Mouse (Mus musculus): ENCODE results near the gene Ppargc1a. TPM values are rescaled to one million over a fixed set of nuclear protein-coding genes. Genes with fewer than 3 reads are reported as not detected.

Ppargc1a gene
- polyA plus RNA-seq, 1 experiment from 2014 or later: 2.7 TPM

DNA sequence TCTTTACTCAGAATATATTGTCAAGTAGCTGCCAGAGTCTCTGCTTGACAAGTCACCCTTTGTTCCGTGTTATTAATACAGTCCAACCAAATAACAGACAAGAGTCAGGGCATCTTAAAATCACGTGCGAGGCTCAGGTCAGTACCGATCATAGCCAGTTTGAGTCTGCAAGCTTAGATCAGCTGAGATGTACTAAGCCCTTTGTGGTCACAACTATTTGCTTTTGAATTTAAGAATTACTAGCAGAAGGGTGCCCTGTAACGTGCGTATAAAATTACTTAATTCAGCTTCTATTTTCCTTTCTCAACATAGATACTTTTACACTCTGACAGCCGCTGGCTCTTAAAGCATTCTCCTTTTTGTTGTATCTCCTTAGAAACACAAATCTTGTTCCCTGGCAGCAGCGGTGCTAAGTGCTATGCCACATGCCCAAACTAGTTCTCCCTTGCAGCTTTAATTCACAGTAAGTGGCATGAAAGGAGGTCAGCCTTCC lies 718 bp upstream of the Ppargc1a start:
- Histone ChIP-seq H3K4me2 (ENCODE audit: low read depth, low read length) (no peak overlapping the region), H3K9ac (replicated peaks; ENCODE audit: low read length) (no peak overlapping the region), H3K9me3 (replicated peaks; ENCODE audit: control insufficient read depth, low read length) (no peaks in the 10 kb centered on the region), H3K4me1 (ENCODE audit: control insufficient read depth, insufficient read depth, low read length) (no peaks in the 10 kb centered on the region), H3K27ac (replicated peaks; ENCODE audit: low read depth, low read length) (no peak overlapping the region), H3K27me3 (ENCODE audit: control insufficient read depth, insufficient read depth, low read length) (no peaks in the 10 kb centered on the region), H3K36me3 (replicated peaks; ENCODE audit: control insufficient read depth, insufficient read depth, low read depth, low read length) (no peaks in the 10 kb centered on the region), H3K4me3 (ENCODE audit: low read depth, low read length) (no peak overlapping the region)
- 57% methylated on average over 8 of the region's 8 CpGs for WGBS
- peak; percentile 26 for DNase-seq (ENCODE audit: low spot score)
- ATAC-seq (replicated peaks; ENCODE audit: insufficient number of reproducible peaks, low FRiP score, low TSS enrichment, low read depth): no peak; the same call in 1 of the 2 replicates

DNA sequence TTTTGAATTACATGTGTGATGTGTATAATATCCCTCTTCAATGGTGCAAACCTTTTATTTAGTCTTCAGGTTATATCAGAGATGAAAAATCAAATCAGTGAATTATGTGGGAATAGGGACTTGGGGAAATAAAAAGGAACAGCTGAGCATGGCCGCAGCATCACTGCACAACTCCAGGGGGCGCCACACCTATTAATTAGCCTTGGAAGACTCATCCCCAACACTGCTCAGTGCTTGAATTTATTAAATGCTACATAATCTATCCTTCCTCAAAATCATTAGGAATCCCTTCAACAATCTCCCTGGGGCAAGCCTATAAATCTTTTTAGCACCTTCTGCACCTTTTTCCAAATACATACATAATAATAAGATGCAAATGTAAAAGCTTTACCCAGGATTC lies 1.9 kb downstream of the Ppargc1a start:
- Histone ChIP-seq H3K36me3 (replicated peaks; ENCODE audit: control insufficient read depth, insufficient read depth, low read depth, low read length) (no peaks in the 10 kb centered on the region), H3K9me3 (replicated peaks; ENCODE audit: control insufficient read depth, low read length) (no peaks in the 10 kb centered on the region), H3K4me1 (ENCODE audit: control insufficient read depth, insufficient read depth, low read length) (no peaks in the 10 kb centered on the region), H3K9ac (replicated peaks; ENCODE audit: low read length) (no peak overlapping the region), H3K27ac (replicated peaks; ENCODE audit: low read depth, low read length) (no peak overlapping the region), H3K4me3 (ENCODE audit: low read depth, low read length) (no peak overlapping the region), H3K4me2 (ENCODE audit: low read depth, low read length) (no peak overlapping the region), H3K27me3 (ENCODE audit: control insufficient read depth, insufficient read depth, low read length) (no peaks in the 10 kb centered on the region)
- no peak for DNase-seq (ENCODE audit: low spot score)
- 65% methylated on average over 2 of the region's 2 CpGs for WGBS
- no peak for ATAC-seq (replicated peaks; ENCODE audit: insufficient number of reproducible peaks, low FRiP score, low TSS enrichment, low read depth)

DNA sequence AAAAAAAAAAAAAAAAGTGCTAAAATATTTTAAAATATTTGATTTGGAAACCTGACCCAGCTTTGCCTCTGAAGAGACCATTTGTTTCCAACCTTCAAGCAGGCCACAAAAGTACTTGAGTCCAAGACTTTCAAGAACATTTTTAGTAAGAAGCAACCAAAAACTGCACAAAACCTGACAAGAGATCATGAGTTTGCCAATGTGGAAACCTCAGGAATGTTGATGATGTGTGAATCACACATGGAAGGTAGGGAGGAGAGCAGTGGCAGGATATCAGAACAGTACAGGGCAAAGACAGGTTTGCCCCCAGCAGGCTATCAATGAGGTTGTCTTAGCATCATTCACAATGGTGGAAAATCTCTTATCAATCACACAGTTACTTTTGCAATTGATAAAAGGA lies 2.5 kb downstream of the Ppargc1a start:
- no peaks in the 10 kb centered on the region for H3K27me3 ChIP-seq (ENCODE audit: control insufficient read depth, insufficient read depth, low read length)
- no peak for ATAC-seq (replicated peaks; ENCODE audit: insufficient number of reproducible peaks, low FRiP score, low TSS enrichment, low read depth)

DNA sequence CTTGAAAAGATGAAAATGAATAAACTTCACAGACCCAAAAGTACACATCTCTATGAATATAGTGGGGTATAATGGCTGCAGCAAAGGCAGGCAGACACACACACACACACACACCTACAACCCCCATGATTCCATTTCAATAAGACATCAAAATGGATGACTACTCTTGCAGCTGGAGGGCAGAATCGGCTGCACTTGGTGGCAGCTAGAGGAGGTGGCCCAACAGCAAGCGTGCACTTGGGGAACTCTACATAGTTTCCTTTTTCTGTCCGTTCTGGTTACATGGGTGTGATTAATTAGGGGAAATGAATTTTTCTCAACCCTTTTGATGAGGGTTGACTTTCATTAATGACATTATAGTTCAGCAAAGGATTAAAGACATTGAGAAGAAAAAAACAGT lies 4.0 kb downstream of the Ppargc1a start:
- Histone ChIP-seq H3K4me1 (ENCODE audit: control insufficient read depth, insufficient read depth, low read length) (no peaks in the 10 kb centered on the region), H3K4me3 (ENCODE audit: low read depth, low read length) (no peak overlapping the region), H3K27ac (replicated peaks; ENCODE audit: low read depth, low read length) (no peak overlapping the region), H3K27me3 (ENCODE audit: control insufficient read depth, insufficient read depth, low read length) (no peaks in the 10 kb centered on the region), H3K9me3 (replicated peaks; ENCODE audit: control insufficient read depth, low read length) (no peaks in the 10 kb centered on the region), H3K36me3 (replicated peaks; ENCODE audit: control insufficient read depth, insufficient read depth, low read depth, low read length) (no peaks in the 10 kb centered on the region), H3K9ac (replicated peaks; ENCODE audit: low read length) (no peak overlapping the region), H3K4me2 (ENCODE audit: low read depth, low read length) (no peak overlapping the region)
- DNase-seq (ENCODE audit: low spot score) (no peak), ATAC-seq (replicated peaks; ENCODE audit: insufficient number of reproducible peaks, low FRiP score, low TSS enrichment, low read depth) (no peak)
- 79% methylated on average over 3 of the region's 3 CpGs for WGBS

More for the DNA sequence above, 2.5 kb downstream of the Ppargc1a start:
- H3K4me3 ChIP-seq (ENCODE audit: low read depth, low read length): no peak overlapping the region
- no peaks in the 10 kb centered on the region for H3K36me3 ChIP-seq (replicated peaks; ENCODE audit: control insufficient read depth, insufficient read depth, low read depth, low read length)
- no peak overlapping the region for H3K27ac ChIP-seq (replicated peaks; ENCODE audit: low read depth, low read length)
- no peak overlapping the region for H3K4me2 ChIP-seq (ENCODE audit: low read depth, low read length)
- H3K9me3 ChIP-seq (replicated peaks; ENCODE audit: control insufficient read depth, low read length): no peaks in the 10 kb centered on the region
- DNase-seq (ENCODE audit: low spot score): no peak
- no peaks in the 10 kb centered on the region for H3K4me1 ChIP-seq (ENCODE audit: control insufficient read depth, insufficient read depth, low read length)
- H3K9ac ChIP-seq (replicated peaks; ENCODE audit: low read length): no peak overlapping the region

DNA sequence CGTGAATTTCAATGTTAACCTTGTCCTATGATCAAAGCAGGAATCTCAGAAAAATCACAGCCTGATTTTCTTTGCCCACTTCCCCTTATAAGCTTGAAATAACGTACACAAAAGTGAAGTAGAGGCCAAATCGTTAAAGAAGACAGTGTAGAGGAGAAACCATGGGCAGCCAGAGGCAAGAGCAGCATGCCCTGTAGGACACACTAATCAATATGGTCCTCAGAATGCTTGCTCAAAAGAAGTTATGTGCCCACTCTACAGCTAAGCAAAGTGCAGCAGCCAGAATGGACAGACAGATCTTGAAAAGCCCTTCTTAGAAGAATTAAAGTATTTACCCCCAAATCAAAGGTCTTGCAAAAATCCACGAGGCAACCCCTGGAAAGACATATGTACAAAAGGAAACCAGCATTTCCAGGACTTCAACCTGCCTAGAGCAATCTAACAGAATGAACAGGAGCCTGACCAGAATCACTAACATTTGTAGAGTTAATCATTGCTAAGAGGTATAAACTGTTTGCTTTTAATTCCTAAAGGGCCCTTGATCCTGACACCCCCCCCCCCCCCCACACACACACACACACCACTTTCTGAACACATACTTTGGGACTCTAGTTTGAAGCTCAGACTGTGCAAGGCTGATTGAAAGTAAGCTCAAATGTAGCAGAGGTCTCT lies 9.8 kb downstream of the Ppargc1a start:
- ATAC-seq (replicated peaks; ENCODE audit: insufficient number of reproducible peaks, low FRiP score, low TSS enrichment, low read depth) (no peak), DNase-seq (ENCODE audit: low spot score) (no peak)
- Histone ChIP-seq H3K9ac (replicated peaks; ENCODE audit: low read length) (no peak overlapping the region), H3K27ac (replicated peaks; ENCODE audit: low read depth, low read length) (no peak overlapping the region), H3K4me3 (ENCODE audit: low read depth, low read length) (no peak overlapping the region), H3K27me3 (ENCODE audit: control insufficient read depth, insufficient read depth, low read length) (no peaks in the 10 kb centered on the region), H3K36me3 (replicated peaks; ENCODE audit: control insufficient read depth, insufficient read depth, low read depth, low read length) (no peaks in the 10 kb centered on the region), H3K4me1 (ENCODE audit: control insufficient read depth, insufficient read depth, low read length) (no peaks in the 10 kb centered on the region), H3K4me2 (ENCODE audit: low read depth, low read length) (no peak overlapping the region), H3K9me3 (replicated peaks; ENCODE audit: control insufficient read depth, low read length) (no peaks in the 10 kb centered on the region)
- WGBS: 63% methylated on average over 4 of the region's 4 CpGs

DNA sequence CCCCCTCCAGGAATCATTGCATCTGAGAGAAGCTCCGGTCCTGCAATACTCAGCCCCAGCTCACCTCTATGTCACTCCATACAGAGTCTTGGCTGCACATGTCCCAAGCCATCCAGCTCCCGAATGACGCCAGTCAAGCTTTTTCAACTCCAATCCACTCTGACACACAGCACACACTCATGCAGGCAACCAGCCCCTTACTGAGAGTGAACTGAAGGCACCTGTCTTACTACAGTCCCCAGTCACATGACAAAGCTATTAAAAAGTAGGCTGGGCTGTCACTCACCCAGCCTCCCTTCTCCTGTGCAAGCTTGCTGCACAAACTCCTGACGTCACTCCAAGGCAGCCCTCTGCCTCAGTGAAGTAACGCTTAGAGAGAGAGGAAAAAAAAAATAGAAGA lies 13.9 kb downstream of the Ppargc1a start:
- no peaks in the 10 kb centered on the region for H3K36me3 ChIP-seq (replicated peaks; ENCODE audit: control insufficient read depth, insufficient read depth, low read depth, low read length)
- ATAC-seq (replicated peaks; ENCODE audit: insufficient number of reproducible peaks, low FRiP score, low TSS enrichment, low read depth) (peak; percentile 91), DNase-seq (ENCODE audit: low spot score) (peak; percentile 54)
- H3K27me3 ChIP-seq (ENCODE audit: control insufficient read depth, insufficient read depth, low read length): no peaks in the 10 kb centered on the region
- H3K9me3 ChIP-seq (replicated peaks; ENCODE audit: control insufficient read depth, low read length): no peaks in the 10 kb centered on the region
- no peak overlapping the region for H3K9ac ChIP-seq (replicated peaks; ENCODE audit: low read length)
- peak overlapping the region; percentile 49 for H3K4me2 ChIP-seq (ENCODE audit: low read depth, low read length)
- H3K4me3 ChIP-seq (ENCODE audit: low read depth, low read length): peak overlapping the region; percentile 43
- H3K4me1 ChIP-seq (ENCODE audit: control insufficient read depth, insufficient read depth, low read length): no peaks in the 10 kb centered on the region
- 6% methylated on average over 5 of the region's 5 CpGs for WGBS
- H3K27ac ChIP-seq (replicated peaks; ENCODE audit: low read depth, low read length): no peak overlapping the region

DNA sequence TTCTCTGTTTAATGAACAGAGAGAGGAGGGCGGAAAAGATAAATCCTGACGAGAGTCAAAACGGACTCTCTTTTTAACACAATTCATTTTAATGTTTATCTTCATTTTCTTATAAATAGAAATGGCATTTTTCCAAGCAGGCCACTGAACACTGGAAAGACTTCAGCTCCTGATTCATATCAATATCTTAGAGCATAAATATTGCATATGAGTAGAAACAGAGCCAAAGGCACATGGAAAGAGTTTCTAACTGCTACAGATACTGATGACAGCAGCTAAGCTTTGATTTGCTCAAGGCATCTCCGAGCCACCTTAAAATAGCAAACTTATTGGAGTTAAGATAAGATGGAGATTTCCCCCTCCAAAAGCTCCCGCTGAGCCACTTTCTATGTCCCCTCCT lies 14.3 kb downstream of the Ppargc1a start:
- ATAC-seq (replicated peaks; ENCODE audit: insufficient number of reproducible peaks, low FRiP score, low TSS enrichment, low read depth) (no peak), DNase-seq (ENCODE audit: low spot score) (no peak)
- Histone ChIP-seq H3K4me3 (ENCODE audit: low read depth, low read length) (peak overlapping the region; percentile 43), H3K4me2 (ENCODE audit: low read depth, low read length) (peak overlapping the region; percentile 49), H3K9ac (replicated peaks; ENCODE audit: low read length) (peak overlapping the region; percentile 49), H3K27ac (replicated peaks; ENCODE audit: low read depth, low read length) (no peak overlapping the region), H3K36me3 (replicated peaks; ENCODE audit: control insufficient read depth, insufficient read depth, low read depth, low read length) (no peaks in the 10 kb centered on the region), H3K9me3 (replicated peaks; ENCODE audit: control insufficient read depth, low read length) (no peaks in the 10 kb centered on the region), H3K4me1 (ENCODE audit: control insufficient read depth, insufficient read depth, low read length) (no peaks in the 10 kb centered on the region), H3K27me3 (ENCODE audit: control insufficient read depth, insufficient read depth, low read length) (no peaks in the 10 kb centered on the region)
- 13% methylated on average over 5 of the region's 5 CpGs for WGBS

DNA sequence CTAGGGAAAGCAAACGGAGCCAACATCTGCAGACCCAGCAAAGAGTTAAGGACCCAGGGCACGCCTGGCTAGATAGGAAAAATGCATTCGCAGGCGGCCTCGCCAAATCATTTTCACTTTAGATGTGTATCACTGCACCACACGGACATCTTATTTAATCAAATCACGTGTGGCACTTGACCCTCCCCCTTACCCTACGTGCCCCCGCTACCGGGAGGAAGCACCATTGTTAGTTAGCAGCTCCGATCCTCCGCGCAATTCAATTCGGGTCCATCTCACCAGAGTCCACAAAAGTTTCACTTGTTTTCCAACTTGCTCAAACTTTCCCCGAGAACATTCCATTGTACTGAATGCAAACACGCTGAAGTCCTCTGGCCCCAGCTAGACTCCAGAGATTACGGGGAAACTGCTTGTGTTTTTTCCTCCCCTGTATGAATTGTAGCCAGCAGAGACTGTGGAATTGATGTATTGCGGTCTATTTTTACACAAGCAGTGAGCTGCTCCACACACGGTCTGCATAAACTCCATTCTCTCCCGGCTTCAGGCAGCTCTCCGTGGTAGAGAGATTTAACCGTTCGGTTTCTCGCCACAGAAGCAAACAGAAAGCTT lies 14.9 kb downstream of the Ppargc1a start:
- peak overlapping the region; percentile 49 for H3K4me2 ChIP-seq (ENCODE audit: low read depth, low read length)

More for the DNA sequence above, 14.9 kb downstream of the Ppargc1a start:
- DNase-seq (ENCODE audit: low spot score): peak; percentile 73
- H3K4me1 ChIP-seq (ENCODE audit: control insufficient read depth, insufficient read depth, low read length): no peaks in the 10 kb centered on the region
- peak overlapping the region; percentile 49 for H3K9ac ChIP-seq (replicated peaks; ENCODE audit: low read length)
- peak overlapping the region; percentile 43 for H3K4me3 ChIP-seq (ENCODE audit: low read depth, low read length)
- ATAC-seq (replicated peaks; ENCODE audit: insufficient number of reproducible peaks, low FRiP score, low TSS enrichment, low read depth): peak; percentile 61; the same call in 1 of the 2 replicates
- no peaks in the 10 kb centered on the region for H3K9me3 ChIP-seq (replicated peaks; ENCODE audit: control insufficient read depth, low read length)
- no peaks in the 10 kb centered on the region for H3K36me3 ChIP-seq (replicated peaks; ENCODE audit: control insufficient read depth, insufficient read depth, low read depth, low read length)
- H3K27ac ChIP-seq (replicated peaks; ENCODE audit: low read depth, low read length): 0 out of 2 replicates have a peak overlapping the region, but pooled peaks have one; percentile 2
- H3K27me3 ChIP-seq (ENCODE audit: control insufficient read depth, insufficient read depth, low read length): no peaks in the 10 kb centered on the region
- 2% methylated on average over 24 of the region's 24 CpGs for WGBS

Data from embryonic facial prominence, embryonic 11.5 days (tissue).